Mouse (Mus musculus) bone marrow macrophage, adult 2 months (primary cell): ENCODE results near the gene E130114P18Rik.

ENCODE experiments used
- CTCF ChIP-seq: IDR thresholded peaks from 2 replicates; pipeline ENCODE4 v1.5.1; 2012; ENCODE audit warnings: low read depth, mild to moderate bottlenecking, low read length, moderate library complexity
- POLR2A ChIP-seq: IDR thresholded peaks from 2 replicates; pipeline ENCODE4 v1.6.1; 2012; ENCODE audit warnings: mild to moderate bottlenecking, low read depth, low read length, borderline replicate concordance

GRCm38 (mm10) chr4:97746106-97746900 is 31.6 kb downstream of the E130114P18Rik start:
- no peak for TF ChIP-seq CTCF
- no peak for TF ChIP-seq POLR2A
